Mouse (Mus musculus): ENCODE measurements around the gene Smoc2.

GRCm38 (mm10) chr17:14383981-14384380 is 104.7 kb downstream of the Smoc2 start:
- TF ChIP-seq POLR2A (IDR thresholded peaks at IDR 0.05; ENCODE audit: low read depth, low read length) = no peak
- TF ChIP-seq CTCF (IDR thresholded peaks at IDR 0.05; ENCODE audit: borderline replicate concordance, insufficient read depth, low read length) = no peak
